Mouse (Mus musculus): ENCODE results near the gene Ago4.

- TF ChIP-seq BHLHE40 (IDR thresholded peaks at IDR 0.05; ENCODE audit: borderline replicate concordance, low read depth, low read length): no peak
- TF ChIP-seq CTCF (IDR thresholded peaks at IDR 0.05 in 2 of 3, conservative IDR thresholded peaks at IDR 0.05 in 1 of 3; ENCODE audit: control insufficient read depth in 1 of 3, insufficient read depth in 1 of 3, low read depth in 2 of 3, low read length in 3 of 3, poor library complexity in 1 of 3, severe bottlenecking in 1 of 3): no peak
- no peak for TF ChIP-seq EP300 (IDR thresholded peaks at IDR 0.05; ENCODE audit: low read depth in 1 of 2, low read length in 2 of 2)
- TF ChIP-seq GATA1 (IDR thresholded peaks at IDR 0.05; ENCODE audit: low read depth, low read length): no peak
- TF ChIP-seq ZKSCAN1 (IDR thresholded peaks at IDR 0.05; ENCODE audit: low read depth, low read length): no peak
- TF ChIP-seq POLR2AphosphoS2 (IDR thresholded peaks at IDR 0.05; ENCODE audit: low read length): no peak
These were observed 7.1 kb downstream of the Ago4 start for GRCm38 (mm10) chr4:126526164-126526563.
